In the genomic region with DNA sequence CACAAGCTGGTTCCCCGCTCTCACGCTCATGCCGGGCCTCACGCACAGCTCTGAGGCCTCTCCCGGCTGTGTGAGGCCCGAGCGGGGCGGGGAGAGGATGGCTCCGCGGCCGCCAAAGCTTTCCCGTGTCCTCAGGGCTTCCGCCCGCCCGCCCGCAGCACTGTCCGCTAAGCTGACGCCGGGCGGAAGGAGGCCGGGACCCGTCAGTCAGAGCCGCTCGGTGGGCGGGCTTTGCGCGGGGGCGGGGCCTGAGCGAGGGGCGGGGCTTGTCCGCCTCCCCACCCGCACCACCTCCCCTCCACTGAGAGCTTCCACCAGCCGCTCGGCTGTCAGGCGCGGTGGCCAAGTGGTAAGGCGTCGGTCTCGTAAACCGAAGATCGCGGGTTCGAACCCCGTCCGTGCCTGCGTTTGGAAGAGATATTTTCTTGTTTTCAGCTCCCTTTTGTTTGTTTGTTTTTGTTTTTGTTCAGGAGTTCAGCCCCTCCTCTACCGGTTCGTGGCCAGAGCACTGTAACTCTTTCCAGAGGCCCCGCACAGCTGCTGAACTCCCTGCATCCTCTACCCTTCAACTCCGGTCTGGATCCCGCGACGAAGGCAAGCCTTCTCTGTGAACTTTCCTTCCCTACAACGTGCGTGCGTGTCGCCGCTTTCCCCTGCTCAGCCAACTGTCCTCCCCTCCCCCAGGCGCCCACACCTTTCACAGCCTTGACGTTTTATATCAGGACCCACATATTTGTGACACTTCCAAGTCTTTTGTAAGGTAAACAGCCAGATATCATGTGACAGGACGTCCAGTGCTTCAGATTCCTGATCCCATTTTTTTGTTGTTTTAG, we compare ENCODE assay signal across 8 mouse cellular contexts.
A peak's percentile ranks its signal among the peaks of the same experiment; 100 is the strongest.
DNase-seq lines count a peak whose midpoint lies in the region; ATAC-seq lines count a peak whose summit lies in the region.

No protein-coding gene starts in this region.

- H3K36me3 ChIP-seq in hindbrain, embryonic 14.5 days (replicated peaks; ENCODE audit: control insufficient read depth, insufficient read depth), result peaks cover 8% of the 10 kb centered on the region; the same call in 1 of the 2 replicates

- peak; percentile 96 for DNase-seq in NIH3T3 (ENCODE audit: low read depth)
- DNase-seq in cerebellum, postnatal 10 days, result peak; percentile 99 to 100
- peak; percentile 88 to 96 for DNase-seq in frontal cortex, postnatal 14 days (ENCODE audit: low spot score in 2 of 2)
- peak; percentile 99 for DNase-seq in hindbrain, embryonic 14.5 days (ENCODE audit: low spot score)
- peak; percentile 97 to 98 for DNase-seq in layer of hippocampus, postnatal 36 days
- DNase-seq in lung, postnatal 36 days, result peak; percentile 95
- DNase-seq in retina, postnatal 1 day, result peak; percentile 96
- DNase-seq in urinary bladder, adult 18-20 months (ENCODE audit: low spot score in 2 of 2), result peak; percentile 94 to 98

- peaks cover under 1% of the 10 kb centered on the region; the same call in 1 of the 2 replicates for H3K27me3 ChIP-seq in hindbrain, embryonic 14.5 days (ENCODE audit: control insufficient read depth, insufficient read depth, low read length)

- WGBS in hindbrain, embryonic 14.5 days, result under 1% methylated on average over 52 of the region's 61 CpGs

- peak overlapping the region; percentile 99 for H3K27ac ChIP-seq in hindbrain, embryonic 14.5 days

- peak overlapping the region; percentile 61 for H3K4me2 ChIP-seq in hindbrain, embryonic 14.5 days (replicated peaks)

- ATAC-seq in hindbrain, embryonic 14.5 days (ENCODE audit: low FRiP score), result peak; percentile 93

- H3K4me1 ChIP-seq in hindbrain, embryonic 14.5 days (replicated peaks; ENCODE audit: control insufficient read depth, insufficient read depth, low read length), result peaks cover 20% of the 10 kb centered on the region

- H3K9ac ChIP-seq in hindbrain, embryonic 14.5 days, result peak overlapping the region; percentile 90

- no peaks in the 10 kb centered on the region for H3K9me3 ChIP-seq in hindbrain, embryonic 14.5 days (ENCODE audit: control insufficient read depth, low read length)

- peak overlapping the region; percentile 65 for H3K4me3 ChIP-seq in hindbrain, embryonic 14.5 days (replicated peaks; ENCODE audit: low read length)

Comparison
In these comparisons a context has a peak if more than half of its experiments do, and no peak if none do; other contexts are left out.
1. Peak in every context shown above with its lines: DNase-seq, ATAC-seq, H3K4me3 ChIP-seq and H3K27ac ChIP-seq.